Mouse (Mus musculus) adrenal gland, postnatal 25 days (tissue): ENCODE results near the gene Zfp827. TPM values are rescaled to one million over a fixed set of nuclear protein-coding genes. Genes with fewer than 3 reads are reported as not detected.
"Not testable (repeated sequence)": the region's sequence is repeated elsewhere in the genome, so short reads cannot be mapped to it uniquely, and the experiment has no call there.

Experiments
- DNase-seq: peaks from one replicate; pipeline ENCODE4 v3.0.0; 2021; ENCODE audit warnings: mixed read lengths
- total RNA-seq: library from RNA; stranded (reverse); gene quantifications from 2 replicates; pipeline ENCODE4 v1.2.3, GENCODE M21; 2021

Zfp827 gene
- total RNA-seq, 1 experiment from 2014 or later = 15.1 TPM

GRCm38 (mm10) chr8:79112480-79112879 is 84.2 kb downstream of the Zfp827 start:
- DNase-seq = no peak

GRCm38 (mm10) chr8:79113533-79113932 is 85.3 kb downstream of the Zfp827 start:
- no peak for DNase-seq

GRCm38 (mm10) chr8:79114561-79114960 is 86.3 kb downstream of the Zfp827 start:
- DNase-seq = peak; percentile 24

GRCm38 (mm10) chr8:79116436-79116835 is 88.2 kb downstream of the Zfp827 start:
- DNase-seq = no peak

- no peak for DNase-seq
Observed at GRCm38 (mm10) chr8:79117711-79118110, 89.5 kb downstream of the Zfp827 start.

- DNase-seq = no peak
Observed at GRCm38 (mm10) chr8:79121614-79122013, 93.4 kb downstream of the Zfp827 start.

- no peak for DNase-seq
Observed at GRCm38 (mm10) chr8:79124231-79124630, 96.0 kb downstream of the Zfp827 start.

GRCm38 (mm10) chr8:79127211-79127816 is 99.1 kb downstream of the Zfp827 start:
- no peak for DNase-seq

GRCm38 (mm10) chr8:79128534-79128933 is 100.3 kb downstream of the Zfp827 start:
- DNase-seq = not testable (repeated sequence)

- DNase-seq = no peak
Observed at GRCm38 (mm10) chr8:79139614-79140013, 111.4 kb downstream of the Zfp827 start.

- no peak for DNase-seq
Observed at GRCm38 (mm10) chr8:79140981-79141380, 112.7 kb downstream of the Zfp827 start.

GRCm38 (mm10) chr8:79141592-79141991 is 113.4 kb downstream of the Zfp827 start:
- no peak for DNase-seq

GRCm38 (mm10) chr8:79143729-79144128 is 115.5 kb downstream of the Zfp827 start:
- DNase-seq = no peak

- DNase-seq = no peak
Observed at GRCm38 (mm10) chr8:79145210-79145609, 117.0 kb downstream of the Zfp827 start.

- no peak for DNase-seq
Observed at GRCm38 (mm10) chr8:79145626-79146025, 117.4 kb downstream of the Zfp827 start.

GRCm38 (mm10) chr8:79148799-79149198 is 120.6 kb downstream of the Zfp827 start:
- DNase-seq = no peak

GRCm38 (mm10) chr8:79149880-79150279 is 121.6 kb downstream of the Zfp827 start:
- DNase-seq = no peak

- DNase-seq = peak; percentile 15
Observed at GRCm38 (mm10) chr8:79150544-79151192, 122.4 kb downstream of the Zfp827 start.

- no peak for DNase-seq
Observed at GRCm38 (mm10) chr8:79151644-79152043, 123.4 kb downstream of the Zfp827 start.

- DNase-seq = no peak
Observed at GRCm38 (mm10) chr8:79153201-79153600, 125.0 kb downstream of the Zfp827 start.

- no peak for DNase-seq
Observed at GRCm38 (mm10) chr8:79153637-79154036, 125.4 kb downstream of the Zfp827 start.

- no peak for DNase-seq
Observed at GRCm38 (mm10) chr8:79155556-79156161, 127.4 kb downstream of the Zfp827 start.

GRCm38 (mm10) chr8:79157366-79157765 is 129.1 kb downstream of the Zfp827 start:
- DNase-seq = no peak

- DNase-seq = no peak
Observed at GRCm38 (mm10) chr8:79158357-79158756, 130.1 kb downstream of the Zfp827 start.
